24 mouse cellular contexts compared by ENCODE assay signal in genomic region chr19:36724970-36725369, GRCm38 (mm10). TPM values are rescaled to one million over a fixed set of nuclear protein-coding genes. Genes with fewer than 3 reads are reported as not detected.
DNase-seq lines count a peak whose midpoint lies in the region; ATAC-seq and TF ChIP-seq lines count a peak whose summit lies in the region.
"Had no signal": no experiment of that assay in that cellular context is flagged by ENCODE, and none has a peak within 500 bp of the region (broad histone marks: within the 10 kb centered on the region; RNA-seq: fewer than 3 reads in every experiment).

No protein-coding gene starts in this region.

- no peaks in the 10 kb centered on the region for H3K27me3 ChIP-seq in lung, embryonic 15.5 days
- no peaks in the 10 kb centered on the region for H3K27me3 ChIP-seq in lung, embryonic 16.5 days (ENCODE audit: control insufficient read depth, insufficient read depth, low read depth, low read length)
- H3K27me3 ChIP-seq in lung, postnatal 0 days (replicated peaks; ENCODE audit: insufficient read depth, low read length) = no peaks in the 10 kb centered on the region
- H3K27me3 ChIP-seq: CH12.LX had no signal

- no peak overlapping the region for H3K9ac ChIP-seq in lung, embryonic 15.5 days
- H3K9ac ChIP-seq in lung, embryonic 16.5 days (ENCODE audit: low read length) = no peak overlapping the region
- no peak overlapping the region for H3K9ac ChIP-seq in lung, postnatal 0 days (replicated peaks; ENCODE audit: low read depth)

- no peaks in the 10 kb centered on the region for H3K9me3 ChIP-seq in lung, embryonic 15.5 days
- H3K9me3 ChIP-seq in lung, embryonic 16.5 days (ENCODE audit: control insufficient read depth, low read length) = no peaks in the 10 kb centered on the region
- no peaks in the 10 kb centered on the region for H3K9me3 ChIP-seq in lung, postnatal 0 days (ENCODE audit: low read length)
- H3K9me3 ChIP-seq: G1E had no signal

- TF ChIP-seq EP300 in lung, postnatal 0 days (IDR thresholded peaks at IDR 0.05) = peak; percentile 17; the same call in 1 of the 2 replicates

- no peak for ATAC-seq in lung, embryonic 15.5 days (ENCODE audit: borderline replicate concordance, extremely low read depth, low FRiP score, low TSS enrichment)
- 0 out of 2 replicates have a peak, but pooled peaks have one; percentile 24 for ATAC-seq in lung, embryonic 16.5 days (ENCODE audit: low read depth)
- ATAC-seq in lung, postnatal 0 days = peak; percentile 44; the same call in 1 of the 2 replicates
- ATAC-seq: activated CD4-positive, CD25-positive, alpha-beta regulatory T cell, adult 4 months; CD4-positive, CD25-positive, alpha-beta regulatory T cell, adult 4 months; Patski had no signal

- no peak for TF ChIP-seq CTCF in lung, postnatal 0 days (IDR thresholded peaks at IDR 0.05)

- H3K4me1 ChIP-seq in lung, embryonic 15.5 days = peaks cover 10% of the 10 kb centered on the region
- H3K4me1 ChIP-seq in lung, embryonic 16.5 days (replicated peaks; ENCODE audit: control insufficient read depth, insufficient read depth, low read length) = 0 out of 2 replicates have a peak, but pooled peaks cover 5% of the 10 kb centered on the region
- H3K4me1 ChIP-seq in lung, postnatal 0 days (ENCODE audit: insufficient read depth, low read depth, low read length) = no peaks in the 10 kb centered on the region

- H3K4me2 ChIP-seq in lung, embryonic 15.5 days = no peak overlapping the region
- no peak overlapping the region for H3K4me2 ChIP-seq in lung, embryonic 16.5 days (ENCODE audit: low read depth, low read length)
- H3K4me2 ChIP-seq in lung, postnatal 0 days (replicated peaks; ENCODE audit: low read depth, low read length) = no peak overlapping the region

- H3K36me3 ChIP-seq in lung, embryonic 15.5 days = no peaks in the 10 kb centered on the region
- H3K36me3 ChIP-seq in lung, embryonic 16.5 days (ENCODE audit: control insufficient read depth, insufficient read depth, low read length) = no peaks in the 10 kb centered on the region
- no peaks in the 10 kb centered on the region for H3K36me3 ChIP-seq in lung, postnatal 0 days (ENCODE audit: insufficient read depth, low read length)
- H3K36me3 ChIP-seq: G1E had no signal

- H3K27ac ChIP-seq in lung, embryonic 15.5 days = peak overlapping the region; percentile 5; the same call in 1 of the 2 replicates
- H3K27ac ChIP-seq in lung, embryonic 16.5 days (ENCODE audit: low read length) = peak overlapping the region; percentile 27; the same call in 1 of the 2 replicates
- no peak overlapping the region for H3K27ac ChIP-seq in lung, postnatal 0 days (ENCODE audit: low read length)

- no peak overlapping the region for H3K4me3 ChIP-seq in lung, embryonic 15.5 days
- no peak overlapping the region for H3K4me3 ChIP-seq in lung, embryonic 16.5 days (ENCODE audit: low read length)
- H3K4me3 ChIP-seq in lung, postnatal 0 days (ENCODE audit: low read depth, low read length) = no peak overlapping the region

- 45% methylated on average over 7 of the region's 7 CpGs for WGBS in lung, embryonic 15.5 days
- WGBS in lung, embryonic 16.5 days = 46% methylated on average over 7 of the region's 7 CpGs
- 60% methylated on average over 7 of the region's 7 CpGs for WGBS in lung, postnatal 0 days

- peak; percentile 70 for DNase-seq in heart, adult 11 months
- DNase-seq in heart, adult 8-10 months (ENCODE audit: low spot score) = no peak
- no peak for DNase-seq in lung, postnatal 25 days (ENCODE audit: low spot score)
- DNase-seq in lung, adult 18-20 months = no peak
- DNase-seq in lung, postnatal 0 days (ENCODE audit: low spot score) = peak; percentile 58
- no peak for DNase-seq in lung, postnatal 10 days
- DNase-seq: adrenal gland, adult 2 months; adrenal gland, adult 8-10 months; adrenal gland, postnatal 10 days; adrenal gland, postnatal 14 days; adrenal gland, postnatal 25 days; adrenal gland, postnatal 36 days; B cell, adult 2 months; cerebellum, adult 11 months; cerebellum, adult 11-12 months had no signal

RNA-seq across cellular contexts. Expression of gene Ppp1r3c, which starts 11.5 kb away (rescaled TPM):
- 100 to 1,000 TPM in 2 of 4 experiments, 10 to 100 TPM in 2; 82.2 to 179 (median 102) TPM for total RNA-seq in heart, adult 8-10 months (2022)
- 83.4 and 84.3 TPM in 2 replicates for polyA plus RNA-seq in lung, embryonic 15.5 days (2015; fragmentation: Nextera tagmentation; extraction: Ambion mirVana)
- polyA plus RNA-seq in lung, embryonic 16.5 days (2015; fragmentation: Nextera tagmentation; extraction: Ambion mirVana) = 97.2 and 105 TPM in 2 replicates
- polyA plus RNA-seq in lung, postnatal 0 days (2015; fragmentation: Nextera tagmentation; extraction: Ambion mirVana) = 39.4 and 51.4 TPM in 2 replicates
- total RNA-seq: CH12.LX, MEL had no signal
- polyA plus RNA-seq: activated CD4-positive, CD25-positive, alpha-beta regulatory T cell, adult 4 months; C2C12; CD4-positive, CD25-positive, alpha-beta regulatory T cell, adult 4 months; G1E had no signal

Comparison
In these comparisons a context has a peak if more than half of its experiments do, and no peak if none do; other contexts are left out.
1. DNase-seq: peak in heart, adult 11 months (single experiment) and lung, postnatal 0 days (single experiment); none in heart, adult 8-10 months (single experiment), lung, postnatal 25 days (single experiment), lung, adult 18-20 months (0 of 2) and lung, postnatal 10 days (single experiment).